Mouse (Mus musculus): Measurements from ENCODE around the gene Tmem50a.
A peak's percentile ranks its signal among the peaks of the same experiment; 100 is the strongest.

The Tmem50a gene

DNA sequence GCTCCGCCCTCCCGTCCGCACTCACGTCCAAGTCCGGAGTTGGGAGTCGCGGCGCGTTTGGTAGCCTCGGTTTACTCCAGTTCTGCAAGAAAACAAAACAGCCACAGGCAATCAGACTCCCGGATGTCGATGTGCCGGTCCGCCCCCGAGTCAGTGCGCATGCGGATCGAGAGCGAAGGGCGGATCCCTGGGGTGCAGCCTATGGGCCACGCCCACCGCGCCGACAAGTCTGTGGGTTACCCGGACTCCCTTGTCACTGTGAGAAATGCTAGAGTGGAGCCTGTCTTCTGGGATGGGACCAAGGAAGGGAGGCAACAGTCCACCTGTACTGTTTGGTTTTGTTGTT is at the start of gene Tmem50a:
Gene Tmem50a (minus strand): TSS at position 161 of the 346 bp plus-strand sequence.
- peak; percentile 92 for DNase-seq

DNA sequence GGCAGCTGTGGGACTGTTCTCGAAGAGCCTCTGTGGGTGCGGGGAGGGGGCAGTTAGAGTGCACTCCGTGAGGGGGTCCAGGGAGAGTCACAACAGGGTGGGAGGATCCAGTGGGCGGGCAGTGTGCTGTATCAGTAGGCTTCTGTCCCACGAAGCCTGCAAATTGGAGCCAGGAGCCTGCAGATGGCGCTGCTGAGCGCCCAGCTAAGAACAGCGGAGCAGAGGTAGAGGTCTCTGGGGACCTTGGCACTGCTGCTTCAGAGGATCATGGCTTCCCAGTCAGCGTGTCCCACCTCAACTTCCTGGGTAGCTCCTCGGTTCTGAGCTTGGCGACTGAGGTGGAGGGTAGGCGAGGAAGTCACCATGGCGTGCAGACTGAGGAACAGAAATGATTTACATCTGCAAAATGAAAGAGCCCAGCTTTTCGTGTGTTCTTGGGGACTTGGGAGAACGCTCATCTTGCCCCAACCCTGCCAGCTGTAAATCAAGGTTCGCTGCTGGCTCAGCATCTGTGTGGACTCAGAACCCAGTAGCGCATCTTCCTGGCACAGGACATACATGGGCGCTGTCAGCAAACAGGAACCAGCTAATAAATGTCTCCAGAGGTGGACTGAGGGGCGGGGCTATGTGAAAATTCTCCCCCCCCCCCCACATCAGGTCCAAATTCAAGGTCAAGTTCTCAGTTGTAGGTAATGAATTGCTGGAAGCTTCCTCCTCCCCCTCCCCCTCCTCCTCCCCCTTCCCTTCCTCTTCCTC is 48.4 kb upstream of the Tmem50a start:
- peak; percentile 47 for DNase-seq

DNA sequence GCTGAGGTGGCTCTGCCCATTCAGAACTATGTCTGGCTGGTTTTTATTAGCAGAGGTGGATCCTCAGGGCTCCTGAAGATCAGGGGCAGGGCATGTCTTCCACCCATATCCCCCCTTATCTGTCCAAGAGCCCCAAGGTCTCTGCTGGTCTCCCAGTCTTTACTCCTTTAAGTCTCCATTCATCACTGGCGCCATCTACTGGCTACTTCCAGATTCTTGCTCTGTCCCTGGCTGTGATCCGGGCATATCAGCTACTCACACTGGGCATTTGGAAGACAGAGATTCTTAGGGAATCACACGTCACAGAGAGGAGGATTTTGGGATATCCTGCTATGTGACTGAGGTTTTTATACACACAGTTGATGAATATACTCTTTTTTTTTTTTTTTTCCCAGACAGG is 41.5 kb upstream of the Tmem50a start:
- peak; percentile 75 for DNase-seq

DNA sequence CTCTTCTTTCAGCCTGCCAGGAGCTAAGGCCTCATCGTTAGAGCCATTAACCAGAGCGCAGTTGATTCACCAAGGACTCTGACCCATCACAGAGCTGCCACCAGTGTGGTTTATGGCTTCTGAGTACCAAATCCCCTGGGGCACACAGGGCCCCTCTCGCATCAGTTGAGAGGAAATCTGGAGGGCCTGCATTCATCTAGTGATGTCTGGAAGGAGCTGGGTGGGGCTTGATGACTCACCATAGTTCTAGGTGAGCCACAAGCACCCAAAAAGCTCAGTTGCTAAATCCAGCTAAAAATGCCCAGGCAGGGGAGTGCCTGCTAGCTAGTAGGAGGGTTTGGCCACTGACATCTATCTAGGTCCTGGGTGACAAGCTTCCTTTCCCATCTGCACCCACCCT is 41.0 kb upstream of the Tmem50a start:
- no peak for DNase-seq

DNA sequence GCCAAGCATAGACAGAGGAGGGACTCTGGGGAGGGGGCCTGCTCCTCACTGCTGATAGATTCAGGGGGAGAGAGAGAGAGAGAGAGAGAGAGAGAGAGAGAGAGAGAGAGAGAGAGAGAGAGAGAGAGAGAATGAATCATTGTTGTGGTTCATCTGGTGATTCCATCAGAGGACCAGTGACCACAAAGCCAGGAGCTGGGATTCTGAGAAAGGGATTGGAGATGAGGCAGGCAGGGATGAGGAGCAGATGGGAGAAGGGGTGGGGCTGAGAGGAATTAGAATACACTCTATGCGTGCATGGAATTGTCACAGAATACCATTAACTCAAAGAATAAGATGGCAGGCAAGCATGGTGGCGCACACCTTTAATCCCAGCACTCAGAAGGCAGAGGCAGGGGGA is 40.4 kb upstream of the Tmem50a start:
- DNase-seq = no peak

DNA sequence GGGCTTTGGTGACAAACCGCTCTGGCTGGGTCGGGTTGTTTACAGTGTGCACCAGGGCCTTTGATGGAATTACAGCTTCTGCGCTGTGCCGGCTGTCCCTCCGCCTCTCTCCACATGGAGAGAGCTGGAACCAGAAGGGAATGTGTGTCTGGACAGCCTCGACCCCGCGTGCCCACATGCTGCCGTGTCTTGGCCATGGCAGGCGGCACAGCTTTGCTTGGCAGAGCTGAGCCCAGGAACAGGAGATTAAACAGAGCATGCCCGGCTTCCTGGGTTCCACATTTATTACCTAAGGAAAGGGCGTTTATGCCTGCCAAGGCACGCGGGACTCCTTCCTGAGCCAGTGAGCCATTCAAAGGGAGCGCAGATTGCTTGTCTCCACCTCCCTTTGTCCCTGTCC is 39.6 kb upstream of the Tmem50a start:
- no peak for DNase-seq

DNA sequence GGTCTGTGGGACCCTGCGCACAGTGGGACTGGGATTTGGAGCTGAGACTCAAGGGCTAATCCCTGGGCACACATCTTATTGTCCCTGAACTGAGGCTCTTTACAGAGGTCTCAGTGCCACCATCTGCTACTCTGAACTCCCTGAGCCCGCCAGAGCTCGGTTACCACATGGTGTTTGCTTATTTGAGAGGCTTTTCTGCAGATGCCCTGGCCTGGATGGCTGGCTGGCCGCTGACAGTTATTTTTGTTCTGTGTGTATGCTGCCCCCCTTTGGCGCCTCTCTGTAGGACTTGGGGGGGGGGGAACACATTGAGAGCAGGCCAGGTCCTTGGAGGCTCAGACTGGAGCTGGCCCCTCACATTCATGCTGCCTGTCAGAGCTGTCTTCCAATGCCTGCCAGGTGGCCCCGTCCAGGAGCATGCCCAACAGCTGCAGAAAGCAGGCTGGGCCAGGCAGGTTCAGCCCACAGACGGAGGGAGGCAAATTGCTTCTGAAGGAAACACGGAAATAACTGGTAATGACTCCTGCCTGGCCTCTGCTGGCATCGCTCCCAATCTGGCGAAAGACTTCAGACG is 35.8 kb upstream of the Tmem50a start:
- DNase-seq = no peak

DNA sequence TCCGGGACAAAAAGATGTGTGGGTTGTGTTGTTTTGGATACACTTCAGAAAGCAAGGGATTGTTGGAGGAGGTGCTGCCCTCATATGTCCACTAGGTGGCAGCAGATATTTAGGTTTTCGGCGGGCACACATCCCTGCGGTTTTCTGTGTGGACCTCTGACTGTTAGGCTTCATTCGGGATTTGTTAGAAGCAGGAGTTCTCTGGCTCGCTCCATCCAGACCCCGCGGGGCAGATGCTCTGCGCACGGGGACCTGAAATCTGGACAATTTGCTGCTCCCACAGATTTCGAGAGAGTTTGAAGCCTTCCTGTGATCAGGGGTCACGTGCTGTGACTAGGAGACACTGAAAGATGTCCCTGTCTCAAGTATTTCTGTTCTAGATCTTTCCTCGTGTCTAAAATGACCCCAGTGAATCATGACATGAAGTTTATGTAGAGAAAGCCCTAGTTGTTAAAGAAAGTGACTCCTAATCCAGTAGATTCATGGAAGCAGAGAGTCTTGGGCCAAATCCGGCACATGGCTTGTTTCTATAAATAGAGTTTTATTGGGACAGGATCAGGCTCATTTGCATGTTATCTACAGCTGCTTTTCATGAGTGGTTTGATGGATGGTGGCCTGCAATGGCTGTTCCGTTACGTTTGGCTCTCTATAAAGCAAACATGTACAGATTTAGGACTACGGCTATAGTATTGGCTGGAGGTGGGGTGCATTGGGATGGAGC is 31.4 kb upstream of the Tmem50a start:
- DNase-seq = peak; percentile 74

DNA sequence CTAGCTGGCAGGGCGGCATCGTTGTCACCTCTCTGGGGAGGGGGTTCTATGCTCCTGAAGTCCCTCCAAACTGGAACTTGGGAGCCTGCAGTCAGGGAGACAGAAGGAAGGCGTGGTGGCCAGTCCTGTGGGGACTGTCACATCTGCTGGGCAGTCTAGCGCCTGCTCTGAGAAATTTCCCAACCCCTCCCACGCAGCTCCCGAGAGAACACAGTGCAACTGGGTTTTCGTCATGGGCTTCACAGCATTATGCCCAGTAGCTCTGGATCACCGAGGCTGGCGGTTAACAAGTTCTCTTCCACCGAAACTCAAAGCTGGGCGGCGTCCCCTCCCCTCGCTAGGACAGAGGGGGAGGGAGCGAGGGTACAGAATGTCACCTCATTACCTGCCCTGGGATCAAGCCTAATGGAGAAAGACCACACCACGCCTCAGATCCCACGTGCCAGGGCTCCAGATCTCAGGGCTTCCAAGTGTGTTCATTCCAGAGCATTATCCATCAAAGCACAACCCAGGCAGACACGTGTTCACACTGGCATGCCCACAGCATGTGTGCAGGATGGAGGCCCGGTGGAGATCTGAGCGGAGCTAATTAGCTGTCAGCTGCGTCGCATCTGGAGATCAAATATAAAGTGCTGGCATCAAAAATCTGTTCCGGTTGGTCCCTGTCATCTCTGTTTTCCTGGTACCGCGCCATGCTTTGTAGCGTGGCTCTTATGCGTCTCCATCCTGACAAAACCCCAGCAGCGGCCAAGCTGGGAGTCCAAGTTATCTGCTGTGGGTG is 29.1 kb upstream of the Tmem50a start:
- no peak for DNase-seq

DNA sequence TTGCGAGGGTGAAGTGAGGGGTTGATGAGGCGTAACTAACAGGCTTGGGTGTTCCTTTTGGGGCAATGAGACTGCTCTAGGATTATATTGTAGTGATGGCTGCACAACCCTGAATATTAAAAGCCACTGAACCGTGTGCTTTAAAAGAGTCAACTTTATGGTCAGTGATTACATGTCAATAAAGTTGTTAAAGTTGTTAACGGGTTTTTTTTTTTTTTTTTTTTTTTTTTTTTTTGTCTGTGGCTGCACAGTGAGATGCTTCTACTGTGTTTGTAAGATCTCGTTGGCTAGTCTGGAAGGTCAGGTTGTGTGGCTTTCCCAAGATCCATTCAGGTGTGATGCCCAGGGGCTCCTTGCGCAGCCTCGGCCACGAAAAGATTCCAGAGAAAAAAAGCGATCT is 25.1 kb upstream of the Tmem50a start:
- no peak for DNase-seq

DNA sequence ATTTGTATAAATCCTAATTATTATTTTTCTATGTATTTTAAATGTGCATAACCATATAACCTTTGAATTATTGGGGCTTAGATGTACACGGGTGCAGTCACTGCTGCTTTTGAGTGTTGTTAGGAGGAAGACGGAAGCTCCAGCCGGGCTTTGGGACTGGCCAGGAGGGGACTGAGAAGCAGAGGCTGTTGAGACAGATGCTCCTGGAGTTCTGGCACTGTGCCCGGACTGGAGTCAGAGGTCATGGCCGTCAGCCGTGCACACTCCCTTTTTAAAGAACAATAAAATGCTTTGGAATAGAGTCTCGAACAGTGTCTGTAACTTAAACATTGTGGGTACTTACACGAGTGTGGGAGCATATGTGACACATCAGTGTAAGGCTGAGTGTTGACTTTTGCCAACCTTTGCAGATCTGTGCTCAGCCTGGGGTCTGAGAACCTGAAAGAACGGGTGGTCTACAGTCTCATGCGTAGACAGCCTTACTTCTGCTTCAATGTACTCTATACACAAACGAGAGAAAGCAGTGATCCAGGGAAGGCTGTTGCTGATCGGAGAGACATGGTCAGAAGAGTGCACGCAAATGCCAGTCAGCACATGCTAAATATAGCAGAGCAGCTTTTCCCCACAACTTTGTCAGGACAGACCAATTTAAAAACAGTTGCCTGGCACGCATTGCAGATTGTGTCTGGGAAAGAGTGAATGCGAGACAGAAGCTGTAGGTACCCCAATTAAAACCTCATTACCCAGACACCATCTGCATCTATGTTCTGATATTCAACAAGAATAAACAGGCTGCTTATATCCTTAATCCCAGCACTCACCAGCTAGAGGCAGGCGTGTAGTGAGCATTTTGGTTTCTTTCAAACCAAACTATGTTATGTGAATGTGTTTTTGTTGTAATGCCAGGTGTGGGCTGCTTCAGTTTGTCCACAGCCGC is 22.7 kb upstream of the Tmem50a start:
- no peak for DNase-seq

DNA sequence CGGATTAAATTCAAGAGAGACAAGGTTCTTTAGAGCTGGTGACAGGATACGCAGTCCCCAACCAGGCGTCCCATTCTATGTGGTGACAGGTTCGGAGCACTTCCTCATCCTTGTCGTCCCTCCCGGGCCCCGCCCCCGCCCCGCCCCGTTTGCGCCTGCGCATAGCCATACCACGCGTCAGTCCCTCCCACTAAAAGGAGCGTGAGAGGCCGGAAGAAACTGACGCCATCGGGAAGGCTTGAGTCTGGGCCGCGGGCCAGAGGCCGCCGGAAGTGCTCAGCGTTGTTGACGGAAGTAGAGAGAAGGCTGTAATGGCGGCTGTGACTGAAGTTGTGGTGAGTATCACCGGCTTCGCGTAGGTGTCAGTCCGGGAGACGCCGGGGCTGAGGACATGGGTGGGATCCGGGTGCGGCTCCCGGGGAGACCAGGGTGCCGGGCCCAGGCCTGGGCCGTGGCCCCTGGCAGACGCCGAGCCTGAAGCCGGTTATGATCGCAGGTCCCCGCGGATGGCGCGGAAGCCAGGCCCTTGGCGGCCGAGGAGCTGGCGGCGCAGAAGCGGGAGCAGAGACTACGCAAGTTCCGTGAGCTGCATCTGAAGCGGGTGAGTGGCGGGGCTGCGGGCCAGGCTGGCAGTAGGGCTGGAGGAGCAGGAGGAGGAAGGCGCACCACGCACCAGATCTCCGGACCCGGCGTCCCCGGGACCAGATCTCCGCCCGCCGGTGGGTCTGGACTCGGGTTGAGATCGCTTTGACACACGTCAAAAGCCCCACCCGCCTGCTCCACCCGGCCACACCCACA is 16.1 kb upstream of the Tmem50a start, which contains the start of gene Syf2:
Gene Syf2 (plus strand): TSS at position 215 of the 798 bp plus-strand sequence.
- peak; percentile 97 for DNase-seq

DNA sequence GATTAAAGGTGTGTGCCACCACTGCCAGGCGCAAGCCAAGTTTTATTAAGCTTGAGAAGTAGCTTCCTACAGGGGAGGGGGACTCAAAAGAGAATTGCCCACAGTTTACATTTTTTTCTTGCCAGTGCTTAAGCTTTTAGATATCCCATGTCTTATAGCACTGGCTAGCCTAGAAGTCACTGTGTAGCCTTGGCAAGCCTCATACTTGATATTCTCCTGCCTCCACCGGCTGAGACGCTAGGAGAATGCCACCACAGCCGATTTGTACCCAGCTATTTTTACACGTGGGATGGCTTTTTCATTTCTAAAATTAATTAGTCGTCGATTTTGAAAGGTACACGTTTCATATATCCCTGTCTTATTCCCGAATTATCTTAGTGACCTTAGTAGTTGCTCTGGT is 15.4 kb upstream of the Tmem50a start:
- no peak for DNase-seq

DNA sequence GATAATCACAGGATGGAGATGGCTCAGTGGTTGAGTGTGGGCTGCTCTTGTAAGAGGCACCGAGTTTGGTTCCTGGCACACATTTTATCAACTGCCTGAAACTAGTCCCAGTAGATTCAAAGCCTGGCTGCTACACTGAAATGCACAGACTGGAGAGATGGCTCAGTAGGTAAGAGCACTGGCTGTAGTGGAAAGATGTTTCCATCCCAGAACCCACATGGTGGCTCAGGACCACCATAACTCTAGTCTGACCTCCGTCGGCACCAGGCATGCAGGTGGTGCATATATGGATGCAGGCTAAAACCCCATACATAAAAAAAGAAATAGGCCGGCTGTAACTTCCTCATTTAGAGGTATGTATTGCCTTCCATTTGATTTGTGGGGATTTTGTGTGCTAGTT is 14.7 kb upstream of the Tmem50a start:
- DNase-seq = no peak

DNA sequence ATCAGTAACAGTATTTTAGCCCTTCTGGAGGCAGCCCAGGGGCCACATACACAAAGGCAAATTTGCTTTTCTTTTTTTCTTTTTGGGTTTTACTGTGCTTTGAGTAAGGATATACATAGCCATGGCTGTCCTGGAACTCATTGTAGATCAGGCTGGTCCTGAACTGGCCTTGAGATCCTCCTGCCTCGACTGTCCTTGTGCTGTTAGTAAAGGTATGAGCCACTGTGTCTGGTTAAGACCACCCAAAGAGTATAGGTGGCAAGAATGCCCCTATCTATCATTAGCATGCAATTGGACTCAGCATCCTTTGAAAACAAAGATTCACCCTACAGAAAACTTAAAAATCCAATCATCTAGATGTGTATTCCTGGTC is 13.6 kb upstream of the Tmem50a start:
- no peak for DNase-seq

DNA sequence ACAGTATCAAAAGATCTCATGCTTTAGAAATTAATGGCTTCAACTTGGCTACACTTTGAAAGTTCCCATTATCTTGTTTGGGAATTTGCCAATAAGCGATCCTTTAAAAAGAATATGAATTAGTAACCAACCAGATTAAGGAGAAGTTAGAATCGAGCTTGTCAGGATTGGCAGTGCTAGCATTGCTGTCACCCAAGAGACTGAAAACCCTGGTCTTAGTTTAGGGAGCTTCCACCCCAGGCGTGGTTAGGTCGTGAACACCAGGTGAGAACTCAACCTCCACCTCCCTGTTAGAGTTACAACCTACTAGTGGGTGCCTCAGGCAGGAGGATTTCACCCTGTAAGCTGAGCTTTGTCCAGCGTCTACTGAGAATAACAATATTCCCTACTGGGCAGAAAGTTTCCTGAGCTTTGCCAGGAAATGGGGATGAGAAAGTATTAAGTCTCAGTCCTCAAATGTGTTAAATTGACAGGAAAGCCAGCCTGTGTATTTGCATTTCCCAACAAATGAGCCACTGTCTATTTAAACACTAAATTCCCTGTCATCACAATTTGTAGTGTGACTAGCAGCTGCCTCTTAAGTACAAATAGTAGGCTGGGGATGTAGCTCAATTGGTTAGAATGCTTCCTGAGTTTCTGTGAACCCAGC is 13.1 kb upstream of the Tmem50a start:
- DNase-seq = no peak

DNA sequence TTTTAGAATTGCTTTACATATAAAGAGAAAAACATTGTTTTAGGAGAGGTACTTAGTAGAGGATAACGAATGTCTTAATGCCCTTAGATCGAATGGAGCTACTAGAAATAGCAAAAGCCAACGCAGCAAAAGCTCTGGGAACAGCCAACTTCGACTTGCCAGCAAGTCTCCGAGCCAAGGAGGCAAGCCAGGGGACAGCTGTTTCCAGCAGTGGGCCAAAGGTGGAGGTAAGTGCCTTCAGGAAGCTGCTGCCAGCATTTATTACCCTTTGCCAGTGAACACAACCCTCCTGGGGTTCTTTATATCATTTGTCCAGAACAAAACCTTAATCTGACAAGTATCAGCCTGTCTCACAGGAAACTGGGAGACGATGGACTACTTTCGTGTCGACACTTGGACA is 10.4 kb upstream of the Tmem50a start:
- no peak for DNase-seq

DNA sequence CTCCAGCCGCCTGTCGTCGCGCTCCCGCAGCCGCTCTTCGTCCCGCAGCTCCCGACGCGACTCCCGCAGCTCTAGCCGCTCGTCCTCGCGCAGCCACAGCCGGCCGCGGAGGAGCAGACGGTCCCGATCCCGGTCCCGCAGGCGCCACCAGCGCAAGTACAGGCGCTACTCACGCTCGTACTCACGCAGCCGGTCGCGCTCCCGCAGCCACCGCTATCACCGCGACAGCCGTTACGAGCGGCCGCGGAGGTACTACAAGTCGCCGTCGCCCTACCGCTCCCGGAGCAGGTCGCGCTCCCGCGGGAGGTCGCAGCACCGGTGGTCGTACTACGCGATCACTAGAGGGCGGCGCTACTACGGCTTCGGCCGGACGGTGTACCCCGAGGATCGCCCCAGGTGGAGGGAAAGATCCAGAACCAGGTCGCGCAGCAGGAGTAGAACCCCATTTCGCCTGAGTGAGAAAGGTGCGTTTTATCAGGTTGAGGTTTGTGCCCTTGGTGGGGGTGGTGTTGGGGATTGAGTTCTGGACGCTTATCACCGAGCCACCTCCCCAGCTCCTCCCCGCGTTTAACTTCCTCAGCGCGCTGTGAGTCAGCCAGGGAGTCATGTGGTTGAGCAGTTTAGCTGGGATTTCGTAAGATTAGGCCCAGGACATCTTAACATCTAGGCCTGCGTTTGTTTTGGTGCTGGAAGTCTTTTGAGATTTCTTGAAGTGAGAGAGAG is 9.4 kb upstream of the Tmem50a start:
- peak; percentile 39 for DNase-seq

DNA sequence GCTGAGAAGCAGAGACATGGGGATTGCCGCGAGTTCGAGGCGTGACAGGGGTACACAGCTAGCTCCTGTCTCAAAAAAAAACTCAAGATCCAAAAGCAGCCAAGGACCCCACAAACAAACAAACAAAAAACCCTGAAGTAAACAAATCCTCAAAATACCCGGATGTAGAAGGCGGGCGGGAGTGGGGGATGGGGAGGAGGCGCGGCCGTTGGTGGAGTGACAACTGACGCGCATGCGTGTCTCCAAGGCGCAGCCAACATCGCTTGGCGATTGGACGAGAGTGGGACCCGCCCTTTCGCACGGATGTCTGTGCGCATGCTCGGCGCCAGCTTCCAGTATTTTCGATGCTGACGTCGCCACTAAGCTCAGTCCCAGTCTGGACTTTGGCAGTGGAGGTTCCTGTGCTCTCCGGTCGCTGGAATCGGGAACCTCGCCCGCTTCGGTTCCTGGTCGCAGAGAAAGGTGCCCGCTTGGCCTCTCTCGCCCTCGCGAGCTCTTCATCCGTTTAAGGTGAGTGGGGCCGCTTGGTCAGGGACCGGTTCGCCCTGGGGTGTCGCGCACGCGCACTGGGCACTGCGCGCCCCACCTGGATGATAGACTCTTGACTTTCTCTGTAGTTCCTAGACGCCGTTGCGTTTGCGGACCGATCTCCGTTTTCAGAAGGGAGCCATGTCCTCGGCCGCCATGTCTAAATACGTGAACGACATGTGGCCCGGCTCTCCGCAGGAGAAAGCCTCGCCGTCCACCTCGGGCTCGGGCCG is 8.6 kb upstream of the Tmem50a start, which contains the start of gene Rsrp1:
Gene Rsrp1 (plus strand): TSS at position 335 of the 761 bp plus-strand sequence.
- DNase-seq = peak; percentile 99
